Mouse (Mus musculus) retina, postnatal 7 days (tissue): ENCODE measurements around the gene Hipk4.
A peak's percentile ranks its signal among the peaks of the same experiment; 100 is the strongest.
"Not testable (repeated sequence)": the region's sequence is repeated elsewhere in the genome, so short reads cannot be mapped to it uniquely, and the experiment has no call there.

ENCODE experiments used
- DNase-seq: peaks from one replicate; pipeline ENCODE4 v3.0.0-alpha.2; 2012; ENCODE audit warnings: low read depth, low spot score

Gene Hipk4

GRCm38 (mm10) chr7:27494659-27495367 lies 28.3 kb upstream of the Hipk4 start:
- not testable (repeated sequence) for DNase-seq

- DNase-seq: no peak
Observed at GRCm38 (mm10) chr7:27499036-27499435, 24.0 kb upstream of the Hipk4 start, which contains the start of gene Prx. Gene Prx (plus strand): TSS chr7:27499324.

- no peak for DNase-seq
Observed at GRCm38 (mm10) chr7:27501620-27502019, 21.4 kb upstream of the Hipk4 start.

- DNase-seq: no peak
Observed at GRCm38 (mm10) chr7:27506765-27507370, 16.2 kb upstream of the Hipk4 start.

- peak; percentile 93 for DNase-seq
Observed at GRCm38 (mm10) chr7:27507711-27508647, 15.1 kb upstream of the Hipk4 start.

GRCm38 (mm10) chr7:27508648-27509005 lies 14.4 kb upstream of the Hipk4 start:
- no peak for DNase-seq

GRCm38 (mm10) chr7:27510809-27511208 lies 12.3 kb upstream of the Hipk4 start:
- no peak for DNase-seq

- no peak for DNase-seq
Observed at GRCm38 (mm10) chr7:27514961-27515360, 8.1 kb upstream of the Hipk4 start.

GRCm38 (mm10) chr7:27518314-27518713 lies 4.8 kb upstream of the Hipk4 start:
- no peak for DNase-seq

- DNase-seq: no peak
Observed at GRCm38 (mm10) chr7:27520104-27520503, 3.0 kb upstream of the Hipk4 start.

- DNase-seq: no peak
Observed at GRCm38 (mm10) chr7:27520599-27520998, 2.5 kb upstream of the Hipk4 start.

- DNase-seq: no peak
Observed at GRCm38 (mm10) chr7:27523805-27524204, 738 bp downstream of the Hipk4 start.

- DNase-seq: peak; percentile 84
Observed at GRCm38 (mm10) chr7:27526039-27526827, 3.2 kb downstream of the Hipk4 start.

GRCm38 (mm10) chr7:27529070-27529469 lies 6.0 kb downstream of the Hipk4 start:
- no peak for DNase-seq

- no peak for DNase-seq
Observed at GRCm38 (mm10) chr7:27530937-27531336, 7.9 kb downstream of the Hipk4 start.

- no peak for DNase-seq
Observed at GRCm38 (mm10) chr7:27531707-27532106, 8.6 kb downstream of the Hipk4 start.

GRCm38 (mm10) chr7:27532480-27533050 lies 9.5 kb downstream of the Hipk4 start:
- no peak for DNase-seq

- DNase-seq: no peak
Observed at GRCm38 (mm10) chr7:27535386-27535785, 12.3 kb downstream of the Hipk4 start.

GRCm38 (mm10) chr7:27536618-27537017 lies 13.6 kb downstream of the Hipk4 start:
- no peak for DNase-seq

- no peak for DNase-seq
Observed at GRCm38 (mm10) chr7:27537998-27538397, 14.9 kb downstream of the Hipk4 start.

GRCm38 (mm10) chr7:27538797-27539196 lies 15.7 kb downstream of the Hipk4 start:
- no peak for DNase-seq
